Mouse (Mus musculus): ENCODE measurements around the gene Zfyve28.

DNA sequence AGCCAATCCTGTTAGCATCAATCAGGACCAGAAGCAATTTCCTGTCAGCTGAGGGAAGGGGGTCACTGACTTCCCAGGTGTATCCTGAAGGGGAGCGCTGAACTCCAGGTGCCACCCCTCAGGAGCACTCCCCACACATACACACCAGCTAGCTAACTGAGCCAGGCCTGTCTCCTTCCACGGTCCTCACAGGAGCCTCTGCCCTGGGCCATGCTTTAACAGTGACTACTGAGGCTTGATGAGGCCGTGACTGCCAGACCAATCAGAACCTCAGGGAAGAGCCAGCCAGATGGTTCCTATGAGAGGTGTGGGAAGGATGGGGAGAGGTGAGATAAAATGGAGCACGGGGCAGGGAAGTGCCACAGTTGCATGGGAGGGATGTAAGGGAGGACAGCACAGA, 53.2 kb downstream of the Zfyve28 start:
- no peak for TF ChIP-seq EP300 (IDR thresholded peaks at IDR 0.05; ENCODE audit: low read depth)
- TF ChIP-seq CTCF (IDR thresholded peaks at IDR 0.05; ENCODE audit: low read depth) = no peak
